Mouse (Mus musculus): ENCODE measurements around the gene Abi2.

Gene Abi2

GRCm38 (mm10) chr1:60469491-60469890 is 60.1 kb downstream of the Abi2 start:
- Histone ChIP-seq H3K36me3 (ENCODE audit: insufficient read depth, low read length) (peaks cover 47% of the 10 kb centered on the region), H3K4me1 (replicated peaks; ENCODE audit: low read depth, low read length) (no peaks in the 10 kb centered on the region), H3K4me3 (replicated peaks; ENCODE audit: low read length) (no peak overlapping the region), H3K9me3 (ENCODE audit: low read length) (no peaks in the 10 kb centered on the region), H3K27me3 (ENCODE audit: insufficient read depth, low read length) (no peaks in the 10 kb centered on the region)
- TF ChIP-seq POU5F1 (IDR thresholded peaks at IDR 0.05; ENCODE audit: borderline replicate concordance, low read length) (no peak), CTCF (conservative IDR thresholded peaks at IDR 0.05; ENCODE audit: low read length) (no peak), NANOG (IDR thresholded peaks at IDR 0.05; ENCODE audit: borderline replicate concordance, low read length) (no peak)

- H3K4me3 ChIP-seq (replicated peaks; ENCODE audit: low read length): no peak overlapping the region
- no peaks in the 10 kb centered on the region for H3K9me3 ChIP-seq (ENCODE audit: low read length)
- no peaks in the 10 kb centered on the region for H3K27me3 ChIP-seq (ENCODE audit: insufficient read depth, low read length)
- TF ChIP-seq CTCF (conservative IDR thresholded peaks at IDR 0.05; ENCODE audit: low read length) (no peak), POU5F1 (IDR thresholded peaks at IDR 0.05; ENCODE audit: borderline replicate concordance, low read length) (no peak), NANOG (IDR thresholded peaks at IDR 0.05; ENCODE audit: borderline replicate concordance, low read length) (no peak)
- no peaks in the 10 kb centered on the region for H3K4me1 ChIP-seq (replicated peaks; ENCODE audit: low read depth, low read length)
- H3K36me3 ChIP-seq (ENCODE audit: insufficient read depth, low read length): peaks cover 43% of the 10 kb centered on the region
Measured at GRCm38 (mm10) chr1:60470541-60470940, 61.1 kb downstream of the Abi2 start.

GRCm38 (mm10) chr1:60481561-60481960 is 72.1 kb downstream of the Abi2 start:
- H3K36me3 ChIP-seq (ENCODE audit: insufficient read depth, low read length): peaks cover 66% of the 10 kb centered on the region
- no peaks in the 10 kb centered on the region for H3K4me1 ChIP-seq (replicated peaks; ENCODE audit: low read depth, low read length)
- H3K27me3 ChIP-seq (ENCODE audit: insufficient read depth, low read length): no peaks in the 10 kb centered on the region
- H3K9me3 ChIP-seq (ENCODE audit: low read length): no peaks in the 10 kb centered on the region
- no peak for TF ChIP-seq CTCF (conservative IDR thresholded peaks at IDR 0.05; ENCODE audit: low read length)
- TF ChIP-seq NANOG (IDR thresholded peaks at IDR 0.05; ENCODE audit: borderline replicate concordance, low read length): no peak
- TF ChIP-seq POU5F1 (IDR thresholded peaks at IDR 0.05; ENCODE audit: borderline replicate concordance, low read length): no peak
- no peak overlapping the region for H3K4me3 ChIP-seq (replicated peaks; ENCODE audit: low read length)

- peaks cover 66% of the 10 kb centered on the region for H3K36me3 ChIP-seq (ENCODE audit: insufficient read depth, low read length)
- H3K9me3 ChIP-seq (ENCODE audit: low read length): no peaks in the 10 kb centered on the region
- TF ChIP-seq CTCF (conservative IDR thresholded peaks at IDR 0.05; ENCODE audit: low read length) (no peak), POU5F1 (IDR thresholded peaks at IDR 0.05; ENCODE audit: borderline replicate concordance, low read length) (no peak), NANOG (IDR thresholded peaks at IDR 0.05; ENCODE audit: borderline replicate concordance, low read length) (no peak)
- no peaks in the 10 kb centered on the region for H3K4me1 ChIP-seq (replicated peaks; ENCODE audit: low read depth, low read length)
- H3K27me3 ChIP-seq (ENCODE audit: insufficient read depth, low read length): no peaks in the 10 kb centered on the region
- no peak overlapping the region for H3K4me3 ChIP-seq (replicated peaks; ENCODE audit: low read length)
Measured at GRCm38 (mm10) chr1:60482881-60483280, 73.5 kb downstream of the Abi2 start.

- peaks cover 75% of the 10 kb centered on the region for H3K36me3 ChIP-seq (ENCODE audit: insufficient read depth, low read length)
- no peaks in the 10 kb centered on the region for H3K27me3 ChIP-seq (ENCODE audit: insufficient read depth, low read length)
- no peak overlapping the region for H3K4me3 ChIP-seq (replicated peaks; ENCODE audit: low read length)
- no peaks in the 10 kb centered on the region for H3K9me3 ChIP-seq (ENCODE audit: low read length)
- no peaks in the 10 kb centered on the region for H3K4me1 ChIP-seq (replicated peaks; ENCODE audit: low read depth, low read length)
- TF ChIP-seq CTCF (conservative IDR thresholded peaks at IDR 0.05; ENCODE audit: low read length): no peak
- no peak for TF ChIP-seq NANOG (IDR thresholded peaks at IDR 0.05; ENCODE audit: borderline replicate concordance, low read length)
- TF ChIP-seq POU5F1 (IDR thresholded peaks at IDR 0.05; ENCODE audit: borderline replicate concordance, low read length): no peak
Measured at GRCm38 (mm10) chr1:60485649-60486048, 76.2 kb downstream of the Abi2 start.

- no peaks in the 10 kb centered on the region for H3K9me3 ChIP-seq (ENCODE audit: low read length)
- H3K27me3 ChIP-seq (ENCODE audit: insufficient read depth, low read length): no peaks in the 10 kb centered on the region
- peaks cover 93% of the 10 kb centered on the region for H3K36me3 ChIP-seq (ENCODE audit: insufficient read depth, low read length)
- TF ChIP-seq CTCF (conservative IDR thresholded peaks at IDR 0.05; ENCODE audit: low read length) (no peak), POU5F1 (IDR thresholded peaks at IDR 0.05; ENCODE audit: borderline replicate concordance, low read length) (no peak), NANOG (IDR thresholded peaks at IDR 0.05; ENCODE audit: borderline replicate concordance, low read length) (no peak)
- H3K4me1 ChIP-seq (replicated peaks; ENCODE audit: low read depth, low read length): no peaks in the 10 kb centered on the region
- H3K4me3 ChIP-seq (replicated peaks; ENCODE audit: low read length): no peak overlapping the region
Measured at GRCm38 (mm10) chr1:60488635-60489034, 79.2 kb downstream of the Abi2 start.

- H3K4me3 ChIP-seq (replicated peaks; ENCODE audit: low read length): no peak overlapping the region
- H3K27me3 ChIP-seq (ENCODE audit: insufficient read depth, low read length): no peaks in the 10 kb centered on the region
- H3K4me1 ChIP-seq (replicated peaks; ENCODE audit: low read depth, low read length): no peaks in the 10 kb centered on the region
- no peaks in the 10 kb centered on the region for H3K9me3 ChIP-seq (ENCODE audit: low read length)
- peaks cover 95% of the 10 kb centered on the region for H3K36me3 ChIP-seq (ENCODE audit: insufficient read depth, low read length)
- TF ChIP-seq NANOG (IDR thresholded peaks at IDR 0.05; ENCODE audit: borderline replicate concordance, low read length): no peak
- TF ChIP-seq POU5F1 (IDR thresholded peaks at IDR 0.05; ENCODE audit: borderline replicate concordance, low read length): no peak
- no peak for TF ChIP-seq CTCF (conservative IDR thresholded peaks at IDR 0.05; ENCODE audit: low read length)
Measured at GRCm38 (mm10) chr1:60489660-60490059, 80.2 kb downstream of the Abi2 start.

GRCm38 (mm10) chr1:60490510-60490909 is 81.1 kb downstream of the Abi2 start:
- no peak overlapping the region for H3K4me3 ChIP-seq (replicated peaks; ENCODE audit: low read length)
- H3K36me3 ChIP-seq (ENCODE audit: insufficient read depth, low read length): peaks cover 98% of the 10 kb centered on the region
- H3K27me3 ChIP-seq (ENCODE audit: insufficient read depth, low read length): no peaks in the 10 kb centered on the region
- TF ChIP-seq CTCF (conservative IDR thresholded peaks at IDR 0.05; ENCODE audit: low read length): no peak
- TF ChIP-seq POU5F1 (IDR thresholded peaks at IDR 0.05; ENCODE audit: borderline replicate concordance, low read length): no peak
- no peak for TF ChIP-seq NANOG (IDR thresholded peaks at IDR 0.05; ENCODE audit: borderline replicate concordance, low read length)
- no peaks in the 10 kb centered on the region for H3K9me3 ChIP-seq (ENCODE audit: low read length)
- no peaks in the 10 kb centered on the region for H3K4me1 ChIP-seq (replicated peaks; ENCODE audit: low read depth, low read length)

GRCm38 (mm10) chr1:60492404-60492803 is 83.0 kb downstream of the Abi2 start:
- H3K36me3 ChIP-seq (ENCODE audit: insufficient read depth, low read length): peaks cover 97% of the 10 kb centered on the region
- TF ChIP-seq CTCF (conservative IDR thresholded peaks at IDR 0.05; ENCODE audit: low read length) (no peak), POU5F1 (IDR thresholded peaks at IDR 0.05; ENCODE audit: borderline replicate concordance, low read length) (no peak), NANOG (IDR thresholded peaks at IDR 0.05; ENCODE audit: borderline replicate concordance, low read length) (no peak)
- no peak overlapping the region for H3K4me3 ChIP-seq (replicated peaks; ENCODE audit: low read length)
- no peaks in the 10 kb centered on the region for H3K9me3 ChIP-seq (ENCODE audit: low read length)
- no peaks in the 10 kb centered on the region for H3K4me1 ChIP-seq (replicated peaks; ENCODE audit: low read depth, low read length)
- no peaks in the 10 kb centered on the region for H3K27me3 ChIP-seq (ENCODE audit: insufficient read depth, low read length)

All from E14TG2a.4 (cell line).